Mouse (Mus musculus) ES-E14 (cell line): ENCODE measurements around the gene Pacrg.

Source experiments
- CHD2 ChIP-seq: IDR thresholded peaks from 2 replicates; pipeline ENCODE4 v1.6.1; 2014; ENCODE audit warnings: mild to moderate bottlenecking, low read depth, low read length, inconsistent platforms
- HCFC1 ChIP-seq: IDR thresholded peaks from 2 replicates; pipeline ENCODE4 v1.6.1; 2012; ENCODE audit warnings: low read length, inconsistent platforms, borderline replicate concordance; ENCODE audit not compliant: insufficient read depth
- ZNF384 ChIP-seq: IDR thresholded peaks from 2 replicates; pipeline ENCODE4 v1.6.1; 2012; ENCODE audit warnings: low read depth, low read length, inconsistent platforms

- TF ChIP-seq ZNF384 (no peak), CHD2 (no peak), HCFC1 (no peak)
Observed at GRCm38 (mm10) chr17:10611626-10612025, 228.5 kb downstream of the Pacrg start.
